Mouse (Mus musculus) brain, embryonic 14.5 days (tissue): ENCODE data around the gene Zmym3. TPM values are rescaled to one million over a fixed set of nuclear protein-coding genes. Genes with fewer than 3 reads are reported as not detected.
"Not testable (repeated sequence)": the region's sequence is repeated elsewhere in the genome, so short reads cannot be mapped to it uniquely, and the experiment has no call there.

Source experiments
- DNase-seq: peaks from one replicate; pipeline ENCODE4 v3.0.0-alpha.2; 2011; ENCODE audit warnings: low read depth
- CTCF ChIP-seq: fragments of 200-500 bp; IDR thresholded peaks from 2 replicates; pipeline ENCODE4 v1.5.1; 2012; ENCODE audit warnings: inconsistent platforms, mild to moderate bottlenecking, moderate library complexity, borderline replicate concordance; ENCODE audit not compliant: insufficient read depth, insufficient read length; ENCODE audit errors: extremely low read depth
- POLR2A ChIP-seq: fragments of 200-500 bp; IDR thresholded peaks from 2 replicates; pipeline ENCODE4 v1.6.1; 2012; ENCODE audit warnings: mild to moderate bottlenecking, inconsistent platforms, borderline replicate concordance; ENCODE audit not compliant: poor library complexity, insufficient read depth, insufficient read length, severe bottlenecking; ENCODE audit errors: extremely low read depth
- polyA plus RNA-seq: library from polyadenylated mRNA; depleted of rRNA; stranded (reverse); fragments of >200 nt; gene quantifications from 2 replicates; pipeline ENCODE4 v1.2.3, GENCODE M21; 2012; rRNA removed

The Zmym3 gene
- polyA plus RNA-seq, 1 experiment, result 190 TPM

DNA sequence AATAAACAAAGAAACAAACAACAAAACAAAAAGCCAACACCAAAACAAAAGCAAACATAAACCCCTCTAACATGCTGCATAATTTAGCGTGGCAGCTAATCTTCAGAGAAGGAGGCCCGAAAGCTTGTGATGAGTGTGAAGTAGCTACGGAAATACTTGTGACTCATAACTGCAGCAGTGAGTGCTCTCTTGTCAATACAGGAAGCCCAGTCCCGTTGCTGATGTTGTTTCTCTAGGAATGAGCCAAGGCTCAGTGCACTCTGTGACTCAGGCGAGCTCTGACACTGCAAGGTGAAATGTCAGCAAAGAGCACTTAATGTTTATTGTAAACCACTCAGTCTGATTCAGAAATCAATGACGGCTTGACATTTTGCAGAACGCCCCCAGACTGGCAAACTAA lies 51.6 kb downstream of the Zmym3 start:
- DNase-seq, result no peak
- no peak for TF ChIP-seq CTCF
- no peak for TF ChIP-seq POLR2A

DNA sequence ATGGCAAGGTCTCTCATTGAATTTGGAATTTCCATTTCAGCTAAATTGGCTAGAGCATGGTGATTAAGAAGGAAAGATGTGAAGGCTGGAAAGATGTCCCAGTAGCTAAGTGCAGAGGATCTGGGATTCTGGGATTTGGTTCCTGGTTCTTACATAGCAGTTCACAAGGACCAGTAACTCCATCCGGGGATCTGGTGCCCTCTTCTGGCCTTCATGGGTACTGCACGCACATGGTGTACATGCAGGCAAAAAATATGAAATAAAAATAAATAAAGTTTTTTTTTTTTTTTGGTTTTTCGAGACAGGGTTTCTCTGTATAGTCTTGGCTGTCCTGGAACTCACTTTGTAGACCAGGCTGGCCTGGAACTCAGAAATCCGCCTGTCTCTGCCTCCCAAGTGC lies 61.7 kb downstream of the Zmym3 start:
- TF ChIP-seq CTCF, result peak; percentile 33; the same call in 1 of the 2 replicates
- DNase-seq, result not testable (repeated sequence)

Other genes with a start within 250 kb of the Zmym3 start
- 40.8 and 48.7 TPM in 2 replicates for gene Snx12, start 198.3 kb downstream of the Zmym3 start, polyA plus RNA-seq
- gene Foxo4, start 166.3 kb downstream of the Zmym3 start, polyA plus RNA-seq, result 12.7 and 14.7 TPM in 2 replicates
- gene Gm614, start 156.9 kb downstream of the Zmym3 start, polyA plus RNA-seq, result not detected in 2 replicates
- gene Il2rg, start 152.6 kb downstream of the Zmym3 start, polyA plus RNA-seq, result 4.1 and 5.9 TPM in 2 replicates
- gene Gm20489, start 151.8 kb downstream of the Zmym3 start, polyA plus RNA-seq, result not detected in 2 replicates
- 63.6 and 77.3 TPM in 2 replicates for gene Med12, start 146.8 kb downstream of the Zmym3 start, polyA plus RNA-seq
- 35.0 and 54.4 TPM in 2 replicates for gene Nlgn3, start 121.7 kb downstream of the Zmym3 start, polyA plus RNA-seq
- 0.33 and 0.66 TPM in 2 replicates for gene Gjb1, start 44.5 kb downstream of the Zmym3 start, polyA plus RNA-seq
- gene Nono, start 8.5 kb upstream of the Zmym3 start, polyA plus RNA-seq, result 419 and 430 TPM in 2 replicates
- gene Itgb1bp2, start 28.2 kb upstream of the Zmym3 start, polyA plus RNA-seq, result 3.3 and 5.4 TPM in 2 replicates
- gene Taf1, start 111.9 kb upstream of the Zmym3 start, polyA plus RNA-seq, result 18.9 and 36.1 TPM in 2 replicates
- 339 and 474 TPM in 2 replicates for gene Ogt, start 219.2 kb upstream of the Zmym3 start, polyA plus RNA-seq